Mouse (Mus musculus) mouse embryonic stem cell (cell line): ENCODE measurements around the gene C1ql2.

Experiments used
- in situ Hi-C, 2 experiments: fragments of 300-500 bp; cut with MboI; formaldehyde crosslinking; loops; 1 replicate in 1 of 2; 3 replicates in 1 of 2; pipeline ENCODE4 v1.14.3; 2019 to 2020; ENCODE audit warnings: low sequenced_read_pairs in 2 of 2, low pct_unique_long_range_greater_than_20kb in 1 of 2, mixed read lengths in 1 of 2; ENCODE audit not compliant: unreplicated experiment in 1 of 2

The C1ql2 gene

GRCm38 (mm10) chr1:120368138-120368537 is 27.8 kb downstream of the C1ql2 start:
- in situ Hi-C loops, result loop anchor here (5.0 to 10.0 kb wide), 3 partner anchors 99 to 187 kb away; no protein-coding TSS in a partner anchor

GRCm38 (mm10) chr1:120374131-120374530 is 33.7 kb downstream of the C1ql2 start:
- in situ Hi-C loops, result no loop called here

- in situ Hi-C loops, result no loop called here
These were observed 34.5 kb downstream of the C1ql2 start for GRCm38 (mm10) chr1:120374832-120375231.

- in situ Hi-C loops, result no loop called here
These were observed 44.7 kb downstream of the C1ql2 start for GRCm38 (mm10) chr1:120385029-120385571.

GRCm38 (mm10) chr1:120389734-120390133 is 49.4 kb downstream of the C1ql2 start:
- in situ Hi-C loops, result no loop called here

GRCm38 (mm10) chr1:120390336-120390735 is 50.0 kb downstream of the C1ql2 start:
- in situ Hi-C loops, result no loop called here
